24 mouse cellular contexts compared by ENCODE assay signal in genomic region chrX:18467690-18468089, GRCm38 (mm10). TPM values are rescaled to one million over a fixed set of nuclear protein-coding genes. Genes with fewer than 3 reads are reported as not detected.
DNase-seq lines count a peak whose midpoint lies in the region; ATAC-seq lines count a peak whose summit lies in the region.
"Had no signal": no experiment of that assay in that cellular context is flagged by ENCODE, and none has a peak within 500 bp of the region (broad histone marks: within the 10 kb centered on the region; RNA-seq: fewer than 3 reads in every experiment).

No protein-coding gene starts in this region.

- DNase-seq in 416B (ENCODE audit: low read depth): peak; percentile 30
- DNase-seq in yolk sac, embryonic 10.5 days (ENCODE audit: low spot score): no peak
- no peak for DNase-seq in kidney, postnatal 4 days
- DNase-seq in adrenal gland, postnatal 36 days: no peak
- DNase-seq: adrenal gland, adult 8-10 months; adrenal gland, postnatal 14 days; B cell, adult 2 months; cerebellum, adult 11 months; cerebellum, adult 18-20 months; cerebellum, adult 8-10 months; cerebellum, adult 9-11 months; cerebellum, postnatal 14 days; cerebellum, postnatal 36 days; forebrain, postnatal 0 days had no signal

- peak; percentile 79 for ATAC-seq in common myeloid progenitor, adult 5-6 weeks (replicated peaks; ENCODE audit: low read depth, poor library complexity, severe bottlenecking)
- ATAC-seq in hematopoietic stem cell, adult 5-6 weeks (replicated peaks in 1 of 2; ENCODE audit: insufficient read depth in 1 of 2, low FRiP score in 2 of 2, low TSS enrichment in 1 of 2, low read depth in 1 of 2, poor library complexity in 2 of 2, severe bottlenecking in 2 of 2): peak; percentile 36 to 53; a peak in 2 of 4 replicates
- peak; percentile 73 for ATAC-seq in megakaryocyte progenitor cell, adult 5-6 weeks (replicated peaks; ENCODE audit: poor library complexity)
- ATAC-seq: activated CD4-positive, CD25-positive, alpha-beta regulatory T cell, adult 4 months; CD4-positive, CD25-positive, alpha-beta regulatory T cell, adult 4 months; forebrain, embryonic 13.5 days; forebrain, embryonic 15.5 days; forebrain, postnatal 0 days; Patski had no signal

RNA-seq across cellular contexts. Expression of gene 4930578C19Rik, which starts 6.5 kb away (rescaled TPM):
- not detected in 2 replicates for total RNA-seq in common myeloid progenitor, adult 5-6 weeks (2017)
- not detected in 2 replicates for total RNA-seq in hematopoietic stem cell, adult 5-6 weeks (2017)
- not detected in 2 replicates for total RNA-seq in megakaryocyte progenitor cell, adult 5-6 weeks (2015)
- not detected in 2 replicates for total RNA-seq in megakaryocyte progenitor cell, adult 5-6 weeks (2017)
- total RNA-seq in adrenal gland, postnatal 36 days (2021): 1 to 10 TPM in 1 of 2 experiments, under 1 TPM in 1; 0.76 to 1.1 TPM
- total RNA-seq: CH12.LX, G1E had no signal
